In the genomic region with DNA sequence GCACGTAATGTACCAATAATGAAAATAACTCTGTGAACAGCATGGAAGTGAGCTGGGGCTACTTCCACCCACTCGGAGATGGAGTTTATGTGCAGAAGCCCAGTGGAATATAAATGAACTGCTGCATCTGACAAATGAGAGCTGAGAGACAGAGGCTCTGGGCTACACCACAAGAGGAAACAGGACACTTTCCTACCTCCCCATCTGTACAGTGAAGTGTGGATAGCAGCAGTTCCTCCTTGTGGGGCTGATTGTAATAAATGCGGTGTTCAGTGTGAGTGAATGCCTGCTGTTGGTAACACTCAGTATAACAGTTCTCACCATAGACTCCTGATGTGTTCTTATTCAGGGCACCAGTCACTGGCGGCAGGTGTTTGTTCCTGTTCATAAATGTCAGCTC, we compare ENCODE assay signal across 14 mouse cellular contexts.
A peak's percentile ranks its signal among the peaks of the same experiment; 100 is the strongest.
DNase-seq lines count a peak whose midpoint lies in the region; ATAC-seq lines count a peak whose summit lies in the region.
"Had no signal": no experiment of that assay in that cellular context is flagged by ENCODE, and none has a peak within 500 bp of the region (broad histone marks: within the 10 kb centered on the region; RNA-seq: fewer than 3 reads in every experiment).

No protein-coding gene starts in this region.

- ATAC-seq in forebrain, embryonic 13.5 days: peak; percentile 73; the same call in 1 of the 2 replicates
- peak; percentile 44 to 60; a peak in 2 of 4 replicates for ATAC-seq in hematopoietic stem cell, adult 5-6 weeks (replicated peaks in 1 of 2; ENCODE audit: insufficient read depth in 1 of 2, low FRiP score in 2 of 2, low TSS enrichment in 1 of 2, low read depth in 1 of 2, poor library complexity in 2 of 2, severe bottlenecking in 2 of 2)
- ATAC-seq: activated CD4-positive, CD25-positive, alpha-beta regulatory T cell, adult 4 months; intestine, embryonic 15.5 days; liver, embryonic 12.5 days had no signal

- H3K4me1 ChIP-seq in forebrain, embryonic 13.5 days: peaks cover 19% of the 10 kb centered on the region
- H3K4me1 ChIP-seq: intestine, embryonic 15.5 days; liver, embryonic 12.5 days had no signal

- no peak overlapping the region for H3K27ac ChIP-seq in forebrain, embryonic 13.5 days
- H3K27ac ChIP-seq: gastrocnemius, adult 2 months; heart, adult 2 months; intestine, embryonic 15.5 days; liver, embryonic 12.5 days; midbrain, embryonic 12.5 days had no signal

- no peaks in the 10 kb centered on the region for H3K27me3 ChIP-seq in forebrain, embryonic 13.5 days
- H3K27me3 ChIP-seq: intestine, embryonic 15.5 days; liver, embryonic 12.5 days; midbrain, embryonic 12.5 days had no signal

- DNase-seq in layer of hippocampus, adult 9-11 months: peak; percentile 64
- no peak for DNase-seq in layer of hippocampus, adult 8-10 months (ENCODE audit: low spot score in 2 of 2)
- DNase-seq in right cerebral cortex, postnatal 25 days: peak; percentile 38
- no peak for DNase-seq in kidney, postnatal 10 days
- DNase-seq in thymus, postnatal 10 days (ENCODE audit: low spot score in 2 of 2): no peak
- DNase-seq: cerebellum, adult 11-12 months had no signal

- H3K9me3 ChIP-seq in forebrain, embryonic 13.5 days (replicated peaks): no peaks in the 10 kb centered on the region
- H3K9me3 ChIP-seq: intestine, embryonic 15.5 days; liver, embryonic 12.5 days; midbrain, embryonic 12.5 days had no signal

- 75% methylated on average over 4 of the region's 4 CpGs for WGBS in forebrain, embryonic 13.5 days

- no peaks in the 10 kb centered on the region for H3K36me3 ChIP-seq in forebrain, embryonic 13.5 days (ENCODE audit: poor library complexity, severe bottlenecking)
- H3K36me3 ChIP-seq: intestine, embryonic 15.5 days; liver, embryonic 12.5 days; midbrain, embryonic 12.5 days had no signal

- H3K4me3 ChIP-seq in forebrain, embryonic 13.5 days: no peak overlapping the region
- H3K4me3 ChIP-seq: gastrocnemius, adult 2 months; heart, adult 2 months; intestine, embryonic 15.5 days; liver, embryonic 12.5 days; midbrain, embryonic 12.5 days had no signal

- H3K9ac ChIP-seq in forebrain, embryonic 13.5 days: no peak overlapping the region
- H3K9ac ChIP-seq: intestine, embryonic 15.5 days; liver, embryonic 12.5 days; midbrain, embryonic 12.5 days had no signal

- H3K4me2 ChIP-seq in forebrain, embryonic 13.5 days: no peak overlapping the region
- H3K4me2 ChIP-seq: intestine, embryonic 15.5 days; liver, embryonic 12.5 days; midbrain, embryonic 12.5 days had no signal

Comparison
In these comparisons a context has a peak if more than half of its experiments do, and no peak if none do; other contexts are left out.
1. DNase-seq: peak in layer of hippocampus, adult 9-11 months (single experiment) and right cerebral cortex, postnatal 25 days (single experiment); none in layer of hippocampus, adult 8-10 months (0 of 2), kidney, postnatal 10 days (single experiment) and thymus, postnatal 10 days (0 of 2).